Mouse (Mus musculus) ovary, postnatal 14 days (tissue): ENCODE data around the gene Dhrs9.
"Not testable (repeated sequence)": the region's sequence is repeated elsewhere in the genome, so short reads cannot be mapped to it uniquely, and the experiment has no call there.

Source experiments
- DNase-seq: peaks from one replicate; pipeline ENCODE4 v3.0.0; 2022; ENCODE audit warnings: low spot score

The Dhrs9 gene

GRCm38 (mm10) chr2:69380281-69380680 is at the start of gene Dhrs9:
Gene Dhrs9 (plus strand): TSS chr2:69380445.
- DNase-seq, result no peak

- not testable (repeated sequence) for DNase-seq
Measured at GRCm38 (mm10) chr2:69331523-69331922, 48.7 kb upstream of the Dhrs9 start.

DNA sequence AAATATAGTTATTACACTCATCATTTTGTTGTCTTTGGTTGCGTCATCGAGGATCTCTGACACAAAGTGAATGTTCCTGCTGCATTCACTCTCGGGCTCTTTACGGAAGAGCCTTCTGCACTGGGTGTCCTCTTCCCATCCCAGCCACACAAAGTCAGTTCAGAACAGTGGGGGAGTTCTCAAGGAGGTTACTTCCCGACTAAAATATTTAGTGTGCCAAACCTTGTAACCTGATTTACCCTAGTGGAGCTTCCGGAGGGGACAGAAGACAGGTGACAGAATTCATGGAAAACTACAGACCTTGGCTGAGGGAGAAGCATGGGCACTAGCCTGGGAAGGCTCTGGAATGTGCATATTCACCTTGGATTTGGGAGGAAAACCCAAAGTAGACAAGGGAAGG is 38.7 kb upstream of the Dhrs9 start:
- DNase-seq, result no peak

GRCm38 (mm10) chr2:69342496-69343221 is 37.6 kb upstream of the Dhrs9 start, which contains the start of gene Abcb11:
Gene Abcb11 (minus strand): TSS chr2:69342616.
- DNase-seq, result no peak

DNA sequence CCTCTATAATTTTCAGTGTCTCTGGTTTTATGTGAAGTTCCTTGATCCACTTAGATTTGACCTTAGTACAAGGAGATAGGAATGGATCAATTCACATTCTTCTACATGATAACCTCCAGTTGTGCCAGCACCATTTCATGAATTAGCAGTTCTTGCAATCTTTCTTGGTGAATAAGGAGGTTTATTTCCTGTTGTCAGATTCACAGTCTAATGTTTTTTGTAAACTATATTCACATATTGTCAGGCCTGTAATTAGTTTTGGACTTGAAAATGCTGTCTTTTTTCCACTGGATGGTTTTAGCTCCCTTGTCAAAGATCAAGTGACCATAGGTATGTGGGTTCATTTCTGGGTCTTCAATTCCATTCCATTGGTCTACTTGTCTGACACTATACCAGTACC is 24.8 kb upstream of the Dhrs9 start:
- DNase-seq, result not testable (repeated sequence)

DNA sequence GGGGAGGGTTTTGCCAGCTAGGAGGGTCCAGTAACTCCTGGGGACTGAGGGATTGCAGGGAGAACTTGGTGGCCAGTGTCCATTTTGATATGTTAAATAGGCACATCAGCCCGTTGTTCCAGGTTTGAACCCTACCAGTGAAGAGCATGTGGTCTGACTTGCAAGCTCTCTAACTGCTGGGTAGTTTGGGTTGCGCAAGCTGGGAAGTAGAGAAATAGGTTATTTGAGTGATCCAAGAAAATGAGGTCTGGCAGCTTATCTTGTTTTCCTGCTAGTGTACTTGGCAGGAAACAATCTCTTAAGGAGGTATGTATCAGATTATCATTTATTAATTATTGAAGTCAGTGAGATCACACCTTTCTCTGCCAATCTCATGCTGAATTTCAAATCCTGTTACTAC is 15.4 kb upstream of the Dhrs9 start:
- no peak for DNase-seq

GRCm38 (mm10) chr2:69365275-69365674 is 15.0 kb upstream of the Dhrs9 start:
- no peak for DNase-seq

DNA sequence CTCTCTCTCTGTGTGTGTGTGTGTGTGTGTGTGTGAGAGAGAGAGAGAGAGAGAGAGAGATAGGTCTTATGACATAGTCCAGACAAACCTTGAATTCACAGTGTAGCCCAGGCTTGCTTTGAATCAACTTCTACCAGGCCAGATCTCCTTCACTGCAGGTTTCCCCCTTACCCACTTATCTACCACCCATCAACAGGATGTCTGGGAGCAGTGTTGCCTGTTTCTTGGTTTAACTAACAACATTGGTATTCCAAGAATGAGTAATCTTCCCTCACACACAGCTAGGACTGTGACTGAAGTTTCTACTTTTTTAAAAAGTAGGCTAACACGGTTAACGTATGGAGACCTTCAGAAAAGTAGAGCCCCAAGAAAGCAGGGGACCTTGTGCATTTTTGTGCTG is 3.5 kb upstream of the Dhrs9 start:
- DNase-seq, result no peak

GRCm38 (mm10) chr2:69379801-69380200 is 444 bp upstream of the Dhrs9 start:
- no peak for DNase-seq

DNA sequence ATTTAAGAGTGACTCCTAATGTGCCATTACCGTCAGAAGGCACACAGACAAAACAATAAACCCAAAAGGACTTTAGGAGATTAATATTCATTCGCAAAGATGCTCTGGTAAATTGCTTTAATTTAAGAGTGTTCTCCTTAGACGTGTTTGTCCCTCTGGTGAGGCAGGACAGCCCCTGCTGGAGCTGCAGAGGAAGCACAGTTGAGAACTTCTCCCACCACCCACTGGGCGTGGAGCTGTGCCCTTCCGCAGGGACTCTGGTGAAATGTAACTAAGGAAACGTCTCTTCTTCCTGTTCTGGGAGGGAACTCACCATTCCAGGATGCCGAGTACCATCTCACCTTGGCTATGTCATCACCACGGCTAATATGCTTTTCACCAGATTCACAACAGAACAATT is 1.5 kb downstream of the Dhrs9 start:
- DNase-seq, result no peak

GRCm38 (mm10) chr2:69382838-69383237 is 2.6 kb downstream of the Dhrs9 start:
- no peak for DNase-seq

DNA sequence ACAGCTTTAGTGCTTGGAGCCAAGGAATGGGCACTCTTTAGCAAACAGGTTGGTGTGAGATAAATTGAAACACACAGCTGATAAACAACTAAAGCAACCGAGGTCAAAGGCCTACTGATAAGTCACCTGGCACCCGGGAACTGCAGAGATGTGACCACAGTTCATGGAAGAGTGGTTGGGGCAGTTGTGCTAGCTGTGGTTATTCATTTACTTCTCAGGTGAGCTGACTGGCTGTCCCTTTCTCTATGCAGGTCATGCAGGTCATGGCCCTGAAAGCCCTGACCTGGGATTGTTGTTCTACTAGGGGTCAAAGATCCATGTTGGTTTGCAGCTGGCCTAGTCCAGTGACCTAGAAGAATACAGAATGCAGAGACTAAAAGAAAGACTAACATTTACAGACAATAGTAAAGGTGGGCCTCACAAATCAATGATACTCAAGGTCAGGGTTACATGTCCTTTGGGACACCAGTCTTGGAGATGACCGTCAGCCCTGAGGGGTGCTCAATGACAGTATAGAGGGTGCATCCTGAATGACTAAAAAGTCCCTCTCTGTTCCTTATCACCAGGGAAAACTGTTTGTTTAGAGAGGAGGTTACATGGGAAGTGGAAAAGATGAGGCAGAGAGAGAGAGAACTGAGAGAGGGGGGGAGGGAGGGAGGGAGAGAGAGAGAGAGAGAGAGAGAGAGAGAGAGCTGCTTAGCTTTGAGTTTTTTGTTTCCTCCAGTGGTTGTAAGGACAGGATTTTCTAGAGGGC is 6.0 kb downstream of the Dhrs9 start:
- no peak for DNase-seq

- DNase-seq, result no peak
Measured at GRCm38 (mm10) chr2:69393947-69394346, 13.7 kb downstream of the Dhrs9 start.

DNA sequence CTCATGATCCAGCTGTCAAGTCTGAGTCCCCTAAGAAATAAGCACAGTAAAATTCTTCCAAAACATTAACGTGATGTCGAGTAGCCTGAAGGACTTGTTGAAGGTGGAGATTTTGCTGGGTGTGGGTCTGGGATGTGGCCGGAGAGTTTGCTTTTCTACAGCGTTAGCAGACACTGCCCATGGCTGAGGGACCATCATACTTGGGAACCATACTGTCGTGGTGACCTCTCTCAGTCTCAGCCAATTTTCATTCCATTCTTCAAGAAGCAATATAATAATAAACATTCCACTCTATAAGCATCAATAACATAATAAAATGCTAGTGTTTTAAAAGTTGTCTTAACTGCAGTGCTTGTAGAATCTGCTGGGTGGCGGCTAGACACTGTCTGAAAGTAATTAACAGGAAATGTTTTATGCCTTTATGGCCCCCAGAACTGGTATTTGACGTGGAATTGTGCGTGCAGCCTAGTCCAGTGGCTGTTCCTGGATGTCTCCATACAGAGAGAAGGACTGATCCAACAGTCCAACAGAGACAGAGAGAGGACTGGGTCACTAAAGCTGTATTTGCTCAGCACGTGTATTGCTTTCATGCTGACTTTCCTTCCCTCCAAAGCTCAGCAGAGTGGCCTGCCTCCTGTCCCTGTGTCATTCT is 15.5 kb downstream of the Dhrs9 start:
- no peak for DNase-seq

DNA sequence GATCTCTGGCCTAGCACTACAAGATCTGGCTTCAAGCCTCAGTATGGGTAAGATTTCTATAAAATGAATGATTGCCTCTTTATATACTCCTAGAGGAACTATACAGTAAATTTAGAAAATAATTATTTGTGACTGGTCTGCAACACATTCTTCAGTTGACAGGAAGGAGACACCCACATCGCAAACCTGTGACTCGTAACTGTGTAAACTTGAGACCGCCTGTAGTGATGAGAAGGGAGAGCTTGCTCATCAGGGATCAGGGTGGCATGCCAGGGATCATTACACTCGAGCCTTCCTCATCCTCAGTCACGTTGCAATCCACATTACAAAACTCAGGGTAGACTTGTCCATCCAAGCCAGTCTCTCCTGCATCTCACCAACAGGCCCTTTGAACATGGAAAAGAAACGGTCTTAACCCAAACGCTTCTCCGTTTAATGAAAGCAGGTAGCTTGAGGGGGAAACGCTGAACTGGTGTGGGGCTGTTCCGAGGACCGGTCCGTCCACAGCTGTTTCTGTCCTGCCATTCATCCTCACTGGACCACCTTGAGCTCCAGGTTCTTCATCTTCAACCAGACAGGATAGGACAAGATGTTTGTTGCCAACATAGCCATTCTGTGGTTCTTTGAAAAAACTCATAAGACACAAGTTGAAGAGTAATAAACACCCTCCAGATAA is 16.7 kb downstream of the Dhrs9 start:
- no peak for DNase-seq

DNA sequence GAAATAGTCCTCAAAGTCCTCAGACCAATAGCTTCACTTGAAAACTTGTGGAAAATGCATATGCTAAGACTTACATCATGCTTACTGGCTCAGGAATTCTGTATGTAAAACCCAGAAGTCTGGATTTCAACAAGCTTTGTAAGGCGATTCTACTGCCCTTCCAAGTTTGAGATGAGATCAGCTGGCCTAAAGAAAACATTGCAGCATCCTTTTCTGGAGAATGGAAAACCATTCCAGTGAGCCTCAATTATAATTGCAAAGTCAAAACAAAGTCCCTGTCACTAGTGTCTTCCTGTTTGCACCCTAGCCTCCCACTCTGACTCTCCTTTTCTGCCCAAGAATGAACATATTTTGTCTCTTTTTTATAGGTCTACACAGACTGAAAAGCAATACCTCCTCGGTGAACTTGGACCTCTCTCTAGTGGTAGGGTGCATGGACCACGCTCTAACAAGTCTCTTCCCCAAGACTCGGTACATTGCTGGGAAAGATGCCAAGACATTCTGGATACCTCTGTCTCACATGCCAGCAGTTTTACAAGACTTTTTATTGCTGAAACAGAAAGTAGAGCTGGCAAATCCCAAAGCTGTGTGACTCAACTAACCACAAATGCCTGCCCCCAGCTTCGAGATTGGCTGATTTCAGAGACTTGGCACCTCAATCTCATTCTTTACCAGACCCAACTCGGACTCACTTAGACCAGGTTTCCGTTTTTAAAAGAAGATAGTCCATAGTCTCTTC is 20.8 kb downstream of the Dhrs9 start:
- no peak for DNase-seq

GRCm38 (mm10) chr2:69401891-69402290 is 21.6 kb downstream of the Dhrs9 start:
- DNase-seq, result no peak

DNA sequence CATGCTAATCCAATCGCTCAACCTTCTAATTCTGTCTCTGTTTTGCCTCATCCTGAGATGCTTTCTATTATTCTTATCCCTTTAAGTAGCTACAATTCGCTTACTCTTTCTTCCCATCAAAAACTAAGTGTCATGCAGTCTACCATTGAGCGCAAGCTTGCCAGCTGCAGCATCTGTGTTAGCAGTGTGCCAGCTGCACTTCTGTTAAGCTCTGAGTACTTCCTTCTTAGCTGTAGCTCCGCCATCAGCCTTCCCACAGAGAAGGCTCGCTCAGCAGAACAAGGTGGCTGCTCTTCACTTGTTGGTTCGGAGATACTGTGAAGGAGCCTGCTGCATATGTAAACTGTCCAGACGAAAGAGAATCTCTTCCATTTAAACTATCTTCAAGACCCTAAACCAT is 22.1 kb downstream of the Dhrs9 start:
- DNase-seq, result no peak

DNA sequence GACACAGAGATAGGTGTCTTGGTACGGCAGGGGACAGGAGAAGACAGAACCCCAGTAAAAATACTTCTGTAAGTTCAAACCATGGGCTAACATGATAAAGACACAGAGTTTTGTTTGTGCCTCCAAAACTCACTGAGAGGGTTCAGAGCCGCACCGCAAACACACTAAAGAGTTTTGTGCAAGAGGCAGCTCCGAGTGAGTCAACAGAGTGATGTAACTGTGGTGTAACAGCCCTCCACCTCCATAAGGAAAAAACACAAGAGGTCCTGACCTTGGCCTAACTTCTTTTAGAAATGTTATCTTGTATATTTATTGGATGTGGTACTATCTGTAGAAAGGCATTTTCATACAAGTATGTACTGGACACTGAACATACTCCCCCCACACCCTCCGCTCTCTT is 25.4 kb downstream of the Dhrs9 start:
- no peak for DNase-seq

GRCm38 (mm10) chr2:69414539-69414938 is 34.3 kb downstream of the Dhrs9 start:
- no peak for DNase-seq

DNA sequence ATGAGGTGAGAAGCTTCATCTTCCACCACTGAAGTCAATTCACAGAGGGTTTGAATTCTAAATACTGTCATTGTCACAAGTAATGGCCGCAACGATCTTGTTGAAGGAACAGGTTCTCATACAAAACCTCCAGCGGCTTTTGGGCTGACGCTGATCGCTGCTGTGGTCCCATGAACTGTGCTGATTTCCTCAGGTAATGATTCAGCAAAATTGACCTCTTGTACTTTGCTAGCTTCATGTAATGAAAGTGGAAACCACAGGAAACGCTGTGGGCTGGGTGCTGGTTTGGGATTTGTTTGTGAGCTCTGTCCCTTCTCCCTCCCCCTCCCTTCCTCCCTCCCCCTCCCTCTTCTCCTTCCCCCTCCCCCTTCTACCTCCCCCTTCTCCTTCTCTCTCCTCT is 34.8 kb downstream of the Dhrs9 start:
- DNase-seq, result no peak
